Mouse (Mus musculus) spleen, adult 12 weeks (tissue): ENCODE measurements around the gene Slc9a4.
"Not testable (repeated sequence)": the region's sequence is repeated elsewhere in the genome, so short reads cannot be mapped to it uniquely, and the experiment has no call there.

ENCODE experiments used
- DNase-seq: peaks from one replicate; pipeline ENCODE4 v3.0.0; 2022; ENCODE audit warnings: low spot score

Gene Slc9a4

DNA sequence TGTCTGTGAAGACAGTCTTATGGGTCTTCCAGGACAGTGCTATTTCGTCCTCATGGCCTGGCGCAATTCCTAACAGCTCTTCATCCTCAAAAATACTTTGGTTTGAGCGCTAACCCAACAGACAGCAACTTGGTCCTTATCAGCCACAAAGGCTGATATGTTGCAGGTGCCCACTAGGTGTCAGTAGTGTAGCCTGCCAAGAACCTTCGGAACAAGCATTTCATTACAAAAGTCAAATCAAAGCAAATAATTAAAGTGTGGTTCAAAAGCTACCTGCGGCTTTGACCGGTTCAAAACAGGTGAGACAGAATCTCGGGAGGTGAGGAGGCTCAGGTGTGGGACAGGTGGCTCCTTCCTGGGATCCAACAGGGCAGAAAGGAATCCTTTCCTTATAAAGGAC, at the start of gene Slc9a4:
Gene Slc9a4 (plus strand): TSS at position 298 of the 400 bp plus-strand sequence.
- DNase-seq = no peak

DNA sequence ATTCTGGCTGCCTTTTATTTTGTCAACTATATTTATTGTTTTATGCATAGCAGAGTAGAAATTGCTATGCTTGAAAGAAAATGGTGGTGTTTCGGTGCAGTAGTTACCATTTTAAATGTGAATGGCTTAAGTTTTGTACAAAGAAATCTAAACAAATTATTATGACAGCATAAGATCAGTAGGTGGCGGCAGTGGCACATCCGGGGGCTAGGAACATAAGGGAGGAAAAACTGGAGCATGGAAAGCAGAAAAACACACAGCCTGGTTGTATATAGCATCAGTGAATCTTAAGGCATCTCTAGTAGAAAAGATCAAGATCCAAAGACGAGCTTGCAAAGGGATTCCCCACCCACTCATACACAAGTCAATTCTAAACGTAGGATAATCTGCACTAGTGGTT, 42.3 kb upstream of the Slc9a4 start:
- no peak for DNase-seq

DNA sequence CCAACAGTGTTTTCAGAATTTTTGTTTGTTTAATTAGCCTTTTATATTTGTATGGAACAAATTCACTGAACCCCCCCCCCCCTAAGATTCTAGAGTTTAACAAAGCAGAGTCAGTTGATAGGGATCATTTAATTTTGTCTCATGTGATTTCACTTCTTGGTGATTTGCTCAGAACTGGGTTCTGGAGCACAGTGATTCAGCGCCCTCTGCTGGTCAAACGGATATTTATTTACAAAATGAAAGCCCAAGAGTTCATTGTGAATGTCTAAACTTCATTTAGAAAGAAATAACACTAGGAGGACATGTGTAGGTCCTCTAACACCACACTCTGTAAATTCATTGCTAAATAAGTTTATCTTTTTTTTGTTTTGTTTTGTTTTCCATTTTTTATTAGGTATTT, 35.2 kb upstream of the Slc9a4 start:
- DNase-seq = no peak

DNA sequence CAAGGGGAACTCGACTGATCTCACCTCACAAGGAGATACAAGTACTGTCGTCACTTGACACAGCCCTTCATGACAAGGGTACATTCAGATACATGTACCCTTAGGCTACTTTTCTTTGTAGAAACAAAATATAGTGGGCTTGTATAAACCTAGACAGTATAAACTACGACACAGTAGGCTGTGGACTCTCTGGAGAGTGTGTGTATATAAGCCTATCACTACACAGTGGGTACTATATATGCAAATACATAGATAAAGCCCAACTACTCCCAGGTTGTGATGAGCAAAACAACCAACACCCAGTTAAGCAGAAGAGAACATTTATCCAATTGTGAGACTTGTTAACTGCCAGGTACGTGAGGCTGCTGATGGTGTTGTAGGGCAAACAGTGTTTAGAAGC, 33.2 kb upstream of the Slc9a4 start:
- no peak for DNase-seq

DNA sequence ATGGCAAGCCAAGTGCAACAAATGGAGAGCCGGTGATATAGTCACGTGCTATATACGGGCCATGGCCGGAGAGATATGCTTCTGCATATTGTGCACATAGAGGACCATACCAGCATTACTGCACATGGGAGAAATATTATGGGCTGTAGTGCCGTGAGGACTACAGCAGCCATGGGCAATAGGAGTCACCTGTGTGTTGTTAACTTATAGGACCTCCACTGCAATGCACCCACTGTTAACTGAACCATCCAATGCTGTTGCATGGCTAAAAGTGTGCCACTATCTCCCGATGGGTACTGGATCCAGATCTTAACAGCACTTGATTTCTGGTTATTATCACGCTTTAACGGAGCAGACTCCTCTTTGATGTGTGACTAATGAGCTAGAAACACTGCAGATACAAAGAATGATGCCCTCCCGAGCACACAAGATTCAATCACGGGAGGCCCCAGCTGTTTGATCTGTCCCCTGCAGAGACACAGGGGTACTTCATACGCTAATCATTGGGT, 32.8 kb upstream of the Slc9a4 start:
- no peak for DNase-seq

DNA sequence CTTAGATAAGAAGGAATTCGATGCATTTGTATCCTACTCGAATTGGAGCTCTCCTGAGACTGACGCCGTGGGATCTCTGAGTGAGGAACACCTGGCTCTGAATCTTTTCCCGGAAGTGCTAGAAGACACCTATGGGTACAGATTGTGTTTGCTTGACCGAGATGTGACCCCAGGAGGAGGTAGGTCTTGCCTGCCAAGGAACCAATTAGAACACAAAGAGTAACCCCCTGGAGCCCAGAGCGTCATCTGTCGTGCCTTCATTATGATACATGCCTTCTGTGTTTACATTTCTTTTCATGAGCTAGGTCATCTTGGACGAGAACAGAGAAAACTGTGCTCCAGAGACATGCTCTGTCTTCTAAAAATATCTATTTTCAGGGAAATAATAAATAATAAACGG, 32.1 kb upstream of the Slc9a4 start:
- no peak for DNase-seq

GRCm38 (mm10) chr1:40569374-40569773, 10.5 kb upstream of the Slc9a4 start:
- no peak for DNase-seq

DNA sequence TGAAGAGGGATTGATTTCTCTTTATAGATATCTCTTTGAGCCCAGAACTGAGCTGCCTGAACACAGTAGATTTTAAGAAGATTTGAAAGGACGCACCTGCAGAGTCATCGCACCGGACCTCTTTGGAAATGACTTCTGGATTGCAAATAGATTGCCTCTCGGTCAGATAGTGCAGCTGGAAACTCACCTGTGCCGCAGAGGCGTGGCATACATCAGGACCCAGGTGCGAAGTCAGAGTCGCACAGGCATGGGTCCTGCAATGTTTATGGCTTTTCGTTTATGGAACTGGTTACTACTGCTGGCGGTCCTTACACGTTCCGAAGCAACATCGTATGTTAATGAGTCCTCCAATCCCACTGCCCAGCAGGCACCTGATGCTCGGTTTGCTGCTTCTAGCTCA, 388 bp downstream of the Slc9a4 start:
- DNase-seq = no peak

DNA sequence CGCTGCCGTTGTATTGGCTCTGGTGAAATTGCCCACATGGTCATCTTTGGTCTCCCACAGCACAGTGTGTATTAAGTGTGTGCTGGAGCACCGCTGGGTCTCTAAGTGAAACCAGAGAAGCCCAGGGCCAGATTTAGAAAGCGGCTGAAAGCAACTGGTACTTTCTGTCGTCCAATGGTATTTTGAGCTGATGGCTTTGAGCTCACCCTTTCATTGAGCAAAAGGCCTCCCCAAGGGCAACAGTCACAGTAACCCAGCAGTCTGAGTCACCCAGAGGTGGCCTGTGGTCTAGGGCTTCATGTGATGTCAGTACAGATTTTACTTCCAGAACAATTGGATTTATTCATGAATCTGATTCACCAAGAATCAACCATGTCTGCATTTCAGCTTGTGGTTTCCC, 6.9 kb downstream of the Slc9a4 start:
- no peak for DNase-seq

DNA sequence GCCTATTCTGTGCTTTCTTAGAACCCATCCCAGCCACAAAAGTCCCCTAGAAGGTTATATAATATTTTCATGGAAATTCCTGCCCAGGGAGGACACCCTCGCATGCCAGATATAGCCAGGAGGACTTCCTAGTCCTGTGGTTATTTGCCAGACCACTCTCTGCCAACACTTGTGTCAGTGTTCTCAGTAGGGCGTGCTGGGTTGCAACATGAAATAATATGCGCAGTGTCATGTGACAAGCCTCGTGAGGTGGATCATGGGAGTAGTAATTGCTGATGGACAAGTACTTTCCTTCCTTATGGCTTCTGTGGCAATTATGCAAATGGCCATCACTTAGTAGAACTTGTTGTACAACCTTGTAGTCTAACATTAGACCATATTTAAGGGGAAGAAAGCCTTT, 11.1 kb downstream of the Slc9a4 start:
- no peak for DNase-seq

DNA sequence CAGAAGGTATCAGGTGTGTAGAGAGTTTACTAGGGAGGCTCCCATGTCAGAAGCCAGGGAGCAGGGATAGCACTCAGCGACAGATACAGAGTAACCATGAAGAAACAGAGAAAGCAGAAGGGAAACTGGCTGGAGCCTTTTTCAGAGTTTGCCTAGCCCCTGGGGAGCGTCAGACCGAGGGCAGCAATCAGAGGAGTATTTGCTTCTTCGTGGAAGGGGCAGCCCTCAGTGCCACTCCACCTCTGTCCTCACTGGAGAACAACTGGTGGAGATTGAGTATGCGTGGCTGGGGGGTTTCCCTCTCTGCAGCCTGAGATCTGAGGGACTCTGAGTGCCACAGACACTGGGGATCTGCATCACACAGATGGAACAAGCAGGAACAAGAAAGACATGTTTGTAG, 17.9 kb downstream of the Slc9a4 start:
- no peak for DNase-seq

- not testable (repeated sequence) for DNase-seq
Measured at GRCm38 (mm10) chr1:40599661-40600060, 19.8 kb downstream of the Slc9a4 start.

GRCm38 (mm10) chr1:40600394-40601327, 20.8 kb downstream of the Slc9a4 start:
- DNase-seq = no peak

DNA sequence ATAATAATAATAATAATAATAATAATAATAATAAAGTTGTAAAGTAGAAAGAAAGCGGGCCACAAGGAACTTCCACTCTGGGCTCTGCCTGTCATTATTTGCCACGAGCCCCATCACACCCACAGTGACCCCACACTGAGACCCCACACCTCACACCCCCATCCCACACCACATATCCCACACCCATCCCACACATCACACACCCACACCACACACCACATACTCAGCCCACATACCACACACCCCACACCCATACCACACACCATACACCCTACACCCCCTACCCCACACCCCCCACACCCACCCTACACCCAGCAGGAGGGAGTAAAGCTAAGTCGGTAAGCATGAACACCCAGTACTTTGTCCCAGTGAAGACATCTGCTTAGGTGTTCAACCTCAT, 21.6 kb downstream of the Slc9a4 start:
- DNase-seq = no peak

- no peak for DNase-seq
Measured at GRCm38 (mm10) chr1:40613219-40613618, 33.3 kb downstream of the Slc9a4 start.

GRCm38 (mm10) chr1:40619093-40619492, 39.2 kb downstream of the Slc9a4 start:
- DNase-seq = no peak

DNA sequence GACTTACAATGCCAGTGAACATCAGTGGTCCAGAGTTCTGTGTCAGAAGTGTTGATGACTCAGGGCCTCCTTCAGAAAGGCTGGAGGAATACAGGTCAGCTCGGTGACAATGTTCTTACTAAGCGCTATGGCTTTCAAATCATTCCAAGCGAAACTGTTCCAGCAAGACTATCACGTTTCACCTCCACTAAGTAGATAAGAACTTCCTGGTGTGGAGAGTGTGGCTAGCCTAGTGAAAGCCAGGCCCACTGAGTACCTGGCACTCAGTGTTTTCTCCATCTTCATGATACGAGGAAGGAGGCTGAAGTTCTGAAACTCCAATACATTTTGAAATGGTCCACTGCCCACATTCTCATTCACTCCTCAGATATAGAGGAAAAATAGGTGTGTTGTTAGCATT, 40.0 kb downstream of the Slc9a4 start:
- no peak for DNase-seq

DNA sequence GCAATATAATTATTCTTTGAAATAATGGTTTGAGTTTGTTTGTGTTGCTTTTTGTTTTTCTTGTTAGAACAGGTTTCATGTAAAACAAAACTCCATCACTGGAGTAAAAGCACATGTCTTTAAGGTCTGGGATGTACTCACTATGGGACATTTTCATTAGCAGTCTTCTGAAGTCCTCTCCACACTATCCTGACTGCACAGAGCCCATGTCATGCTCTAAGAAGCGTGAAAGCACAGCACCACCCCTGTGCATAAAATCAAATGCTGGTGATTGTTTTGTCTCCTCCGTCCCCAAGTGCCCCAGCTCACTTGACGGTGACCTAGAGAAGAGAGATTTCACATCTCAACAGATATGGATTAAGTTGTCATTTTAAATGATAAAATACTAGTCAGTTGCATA, 45.1 kb downstream of the Slc9a4 start:
- DNase-seq = no peak

GRCm38 (mm10) chr1:40626954-40627353, 47.1 kb downstream of the Slc9a4 start:
- DNase-seq = no peak

GRCm38 (mm10) chr1:40628443-40628842, 48.6 kb downstream of the Slc9a4 start:
- DNase-seq = no peak

DNA sequence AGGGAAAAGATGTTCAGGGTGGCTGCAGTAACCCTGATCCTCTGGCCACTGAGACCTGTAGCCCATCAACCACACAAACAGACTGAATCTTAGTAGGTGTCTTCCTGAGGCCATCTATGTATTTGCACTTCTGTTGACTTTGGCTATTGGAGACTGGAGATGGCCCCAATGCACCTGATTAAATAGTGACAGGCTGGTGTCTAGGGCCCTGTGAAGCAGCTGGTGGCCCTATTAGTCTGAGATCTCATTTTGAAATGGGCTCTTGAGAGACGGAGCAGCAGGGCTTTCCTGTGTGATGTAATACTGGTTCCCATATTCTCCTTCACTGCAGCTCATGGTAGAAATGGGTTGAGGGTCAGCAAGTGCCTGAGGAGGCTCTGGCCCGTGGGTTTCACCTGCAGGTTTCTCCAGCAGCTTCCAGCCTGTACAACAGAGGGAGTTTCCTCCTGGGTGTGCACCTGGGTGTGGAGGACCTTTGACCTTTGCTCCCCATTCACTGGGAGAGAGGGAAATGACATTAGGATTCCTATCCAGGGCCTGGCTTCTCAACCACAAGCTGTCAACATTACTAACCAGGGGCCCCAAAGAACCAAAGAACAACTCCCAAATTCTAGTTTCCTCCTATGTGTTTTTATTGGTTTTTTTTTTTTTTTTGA, 52.7 kb downstream of the Slc9a4 start:
- no peak for DNase-seq

- no peak for DNase-seq
Measured at GRCm38 (mm10) chr1:40634608-40635007, 54.7 kb downstream of the Slc9a4 start.

DNA sequence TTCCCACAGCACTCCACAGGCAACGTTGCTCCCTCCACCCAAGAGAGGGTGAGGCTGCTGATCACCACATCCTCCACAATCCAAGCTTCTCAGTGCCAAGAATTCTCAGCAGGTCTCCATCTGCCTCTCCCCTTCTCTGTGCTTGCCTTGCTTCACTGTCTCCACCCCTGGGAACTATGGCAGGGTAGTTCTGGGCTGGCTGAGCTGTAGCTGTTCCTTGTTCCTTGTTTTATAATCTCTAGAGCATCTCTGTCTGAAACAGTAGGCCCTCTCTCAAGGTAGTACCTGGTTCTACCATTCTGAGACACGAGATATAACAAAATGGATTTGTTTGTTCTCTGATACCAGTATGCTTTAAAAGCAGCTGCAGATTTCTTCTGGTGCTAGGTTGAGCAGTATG, 68.4 kb downstream of the Slc9a4 start:
- no peak for DNase-seq
